Mouse (Mus musculus) heart, postnatal 0 days (tissue): ENCODE results near the gene Epha4. TPM values are rescaled to one million over a fixed set of nuclear protein-coding genes. Genes with fewer than 3 reads are reported as not detected.

ENCODE experiments used
- ATAC-seq: fragments of 200-750 bp; cut with Nextera tagmentation; 2 replicates; pipeline ENCODE4 v1.8.0; 2017; ENCODE audit warnings: low read depth, moderate number of reproducible peaks, moderate library complexity; ENCODE audit not compliant: insufficient read depth
- DNase-seq: peaks from one replicate; pipeline ENCODE4 v3.0.0-alpha.2; 2016; ENCODE audit warnings: low spot score
- H3K27ac ChIP-seq: fragments of 300-500 bp; sonication (generic); 2 replicates; pipeline ENCODE4 v1.5.1; 2014; ENCODE audit warnings: low read depth, mild to moderate bottlenecking
- H3K27me3 ChIP-seq: fragments of 300-500 bp; sonication (generic); 2 replicates; pipeline ENCODE4 v1.6.1; 2014; ENCODE audit warnings: low read length, mixed read lengths; ENCODE audit not compliant: control insufficient read depth, insufficient read depth
- H3K36me3 ChIP-seq: fragments of 300-500 bp; sonication (generic); replicated peaks from 2 replicates; pipeline ENCODE4 v1.6.1; 2014; ENCODE audit warnings: low read length, mixed read lengths; ENCODE audit not compliant: control insufficient read depth, insufficient read depth
- H3K4me1 ChIP-seq: fragments of 300-500 bp; sonication (generic); 2 replicates; pipeline ENCODE4 v1.6.1; 2014; ENCODE audit warnings: antibody characterized with exemption; ENCODE audit not compliant: control insufficient read depth, insufficient read depth
- H3K4me2 ChIP-seq: fragments of 300-500 bp; sonication (generic); 2 replicates; pipeline ENCODE4 v1.6.1; 2014; ENCODE audit warnings: low read depth, mild to moderate bottlenecking, low read length, moderate library complexity
- H3K4me3 ChIP-seq: fragments of 300-500 bp; sonication (generic); 2 replicates; pipeline ENCODE4 v1.5.1; 2014; ENCODE audit warnings: low read depth, low read length
- H3K9ac ChIP-seq: fragments of 300-500 bp; sonication (generic); replicated peaks from 2 replicates; pipeline ENCODE4 v1.6.1; 2014; ENCODE audit warnings: low read depth, low read length, mixed read lengths
- H3K9me3 ChIP-seq: fragments of 300-500 bp; sonication (generic); replicated peaks from 2 replicates; pipeline ENCODE4 v1.6.1; 2016; ENCODE audit warnings: low read length; ENCODE audit not compliant: control insufficient read depth
- CTCF ChIP-seq: IDR thresholded peaks from 2 replicates; pipeline ENCODE4 v1.5.1; 2016; ENCODE audit warnings: antibody characterized with exemption, control low read depth, low read depth
- EP300 ChIP-seq: IDR thresholded peaks from 2 replicates; pipeline ENCODE4 v1.6.1; 2016; ENCODE audit warnings: antibody characterized with exemption, low read depth
- WGBS: fragments of 180-500 bp; shearing (Covaris S2); extraction: QIAGEN DNeasy Blood & Tissue Kit; methylation state at CpG from one replicate; pipeline ENCODE4 v1.1.7; 2014; 5-methylcytosine and 5-hydroxymethylcytosine counted together
- polyA plus RNA-seq: library from polyadenylated mRNA; unstranded; fragments of >200 nt; fragmentation: Nextera tagmentation; extraction: Ambion mirVana; gene quantifications from 2 replicates; pipeline ENCODE4 v1.2.1, GENCODE M21; 2015
- total RNA-seq: library from RNA; depleted of rRNA; stranded (reverse); fragments of >200 nt; gene quantifications from 2 replicates; pipeline ENCODE4 v1.2.3, GENCODE M21; 2014; ENCODE audit warnings: low replicate concordance

Gene Epha4
- total and polyA plus RNA-seq, 2 experiments from 2014 or later, result 8.5 to 20.3 TPM

GRCm38 (mm10) chr1:77444648-77445047 is 70.2 kb downstream of the Epha4 start:
- TF ChIP-seq EP300 (no peak), CTCF (no peak)
- no peak for ATAC-seq
- no peaks in the 10 kb centered on the region for H3K9me3 ChIP-seq
- no peak overlapping the region for H3K27ac ChIP-seq
- no peak for DNase-seq
- H3K9ac ChIP-seq, result no peak overlapping the region
- no peaks in the 10 kb centered on the region for H3K27me3 ChIP-seq
- no peaks in the 10 kb centered on the region for H3K36me3 ChIP-seq
- 70% methylated on average over 9 of the region's 9 CpGs for WGBS
- H3K4me2 ChIP-seq, result no peak overlapping the region
- H3K4me1 ChIP-seq, result no peaks in the 10 kb centered on the region; the same call in 1 of the 2 replicates
- no peak overlapping the region for H3K4me3 ChIP-seq

- Histone ChIP-seq H3K36me3 (no peaks in the 10 kb centered on the region), H3K27me3 (no peaks in the 10 kb centered on the region), H3K4me2 (no peak overlapping the region), H3K4me1 (no peaks in the 10 kb centered on the region; the same call in 1 of the 2 replicates), H3K27ac (no peak overlapping the region), H3K9me3 (no peaks in the 10 kb centered on the region), H3K4me3 (no peak overlapping the region), H3K9ac (no peak overlapping the region)
- DNase-seq (no peak), ATAC-seq (no peak)
- 36% methylated on average over 4 of the region's 4 CpGs for WGBS
- no peak for TF ChIP-seq EP300
- TF ChIP-seq CTCF, result no peak
Observed at GRCm38 (mm10) chr1:77441987-77442386, 72.9 kb downstream of the Epha4 start.

GRCm38 (mm10) chr1:77441401-77441800 is 73.5 kb downstream of the Epha4 start:
- no peaks in the 10 kb centered on the region for H3K9me3 ChIP-seq
- WGBS, result 41% methylated on average over 4 of the region's 4 CpGs
- TF ChIP-seq CTCF (no peak), EP300 (no peak)
- no peak overlapping the region for H3K27ac ChIP-seq
- H3K4me2 ChIP-seq, result no peak overlapping the region
- DNase-seq, result no peak
- no peaks in the 10 kb centered on the region for H3K36me3 ChIP-seq
- no peak overlapping the region for H3K4me3 ChIP-seq
- no peaks in the 10 kb centered on the region; the same call in 1 of the 2 replicates for H3K4me1 ChIP-seq
- no peak for ATAC-seq
- H3K9ac ChIP-seq, result no peak overlapping the region
- no peaks in the 10 kb centered on the region for H3K27me3 ChIP-seq

- Histone ChIP-seq H3K9ac (no peak overlapping the region), H3K36me3 (no peaks in the 10 kb centered on the region), H3K27ac (no peak overlapping the region), H3K4me2 (no peak overlapping the region), H3K9me3 (no peaks in the 10 kb centered on the region), H3K27me3 (no peaks in the 10 kb centered on the region), H3K4me3 (no peak overlapping the region), H3K4me1 (no peaks in the 10 kb centered on the region; the same call in 1 of the 2 replicates)
- TF ChIP-seq CTCF (no peak), EP300 (no peak)
- no peak for ATAC-seq
- 43% methylated on average over 10 of the region's 10 CpGs for WGBS
- DNase-seq, result no peak
Observed at GRCm38 (mm10) chr1:77440512-77440911, 74.4 kb downstream of the Epha4 start.

GRCm38 (mm10) chr1:77439383-77440074 is 75.4 kb downstream of the Epha4 start:
- TF ChIP-seq EP300 (no peak), CTCF (no peak)
- no peaks in the 10 kb centered on the region; the same call in 1 of the 2 replicates for H3K4me1 ChIP-seq
- WGBS, result 83% methylated on average over 3 of the region's 3 CpGs
- H3K4me2 ChIP-seq, result no peak overlapping the region
- ATAC-seq (no peak), DNase-seq (no peak)
- H3K9me3 ChIP-seq, result no peaks in the 10 kb centered on the region
- no peak overlapping the region for H3K9ac ChIP-seq
- H3K27ac ChIP-seq, result no peak overlapping the region
- no peaks in the 10 kb centered on the region for H3K36me3 ChIP-seq
- no peaks in the 10 kb centered on the region for H3K27me3 ChIP-seq
- no peak overlapping the region for H3K4me3 ChIP-seq

- no peak for ATAC-seq
- H3K4me1 ChIP-seq, result no peaks in the 10 kb centered on the region; the same call in 1 of the 2 replicates
- DNase-seq, result no peak
- no peaks in the 10 kb centered on the region for H3K9me3 ChIP-seq
- H3K27ac ChIP-seq, result no peak overlapping the region
- TF ChIP-seq EP300, result no peak
- TF ChIP-seq CTCF, result no peak
- H3K36me3 ChIP-seq, result no peaks in the 10 kb centered on the region
- H3K4me2 ChIP-seq, result no peak overlapping the region
- no peak overlapping the region for H3K9ac ChIP-seq
- 46% methylated on average over 4 of the region's 4 CpGs for WGBS
- no peaks in the 10 kb centered on the region for H3K27me3 ChIP-seq
- no peak overlapping the region for H3K4me3 ChIP-seq
Observed at GRCm38 (mm10) chr1:77438639-77439038, 76.2 kb downstream of the Epha4 start.
